12 mouse cellular contexts compared by ENCODE assay signal in the genomic region with DNA sequence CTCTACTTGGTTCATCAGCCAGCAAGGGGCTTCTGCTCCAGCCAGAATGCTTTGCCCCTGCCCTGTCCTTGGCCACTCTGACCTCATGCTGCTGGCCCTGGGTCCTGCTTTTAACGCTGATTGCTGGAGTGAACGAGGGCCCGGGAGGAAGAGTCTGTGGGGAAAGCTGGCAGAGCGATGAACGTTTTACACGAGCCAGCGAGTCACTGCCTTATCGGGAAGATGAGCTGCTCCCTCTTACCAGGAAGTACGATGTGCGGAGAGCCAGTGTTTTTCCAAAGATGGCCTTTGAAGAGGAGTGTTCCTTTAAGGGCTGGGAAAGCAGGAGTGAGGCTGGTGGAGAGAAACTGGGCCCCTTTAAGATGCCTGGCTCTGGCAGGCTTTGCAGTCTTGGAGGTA. TPM values are rescaled to one million over a fixed set of nuclear protein-coding genes. Genes with fewer than 3 reads are reported as not detected.
DNase-seq lines count a peak whose midpoint lies in the region; ATAC-seq and TF ChIP-seq lines count a peak whose summit lies in the region.
"Had no signal": no experiment of that assay in that cellular context is flagged by ENCODE, and none has a peak within 500 bp of the region (broad histone marks: within the 10 kb centered on the region; RNA-seq: fewer than 3 reads in every experiment).

No protein-coding gene starts in this region.

- H3K4me2 ChIP-seq in lung, postnatal 0 days (replicated peaks; ENCODE audit: low read depth, low read length): no peak overlapping the region
- no peak overlapping the region for H3K4me2 ChIP-seq in kidney, embryonic 16.5 days (replicated peaks; ENCODE audit: low read depth, low read length)
- no peak overlapping the region for H3K4me2 ChIP-seq in stomach, embryonic 16.5 days (ENCODE audit: low read depth, low read length)
- H3K4me2 ChIP-seq in hindbrain, embryonic 11.5 days (replicated peaks; ENCODE audit: low read depth, low read length): no peak overlapping the region
- H3K4me2 ChIP-seq: hindbrain, embryonic 15.5 days had no signal

- 0 out of 2 replicates have a peak overlapping the region, but pooled peaks have one; percentile 20 for H3K27ac ChIP-seq in lung, postnatal 0 days (ENCODE audit: low read length)
- peak overlapping the region; percentile 35 for H3K27ac ChIP-seq in kidney, embryonic 16.5 days (ENCODE audit: low read length)
- H3K27ac ChIP-seq in stomach, embryonic 16.5 days (ENCODE audit: low read length): peak overlapping the region; percentile 72
- no peak overlapping the region for H3K27ac ChIP-seq in hindbrain, embryonic 11.5 days (ENCODE audit: low read depth, low read length)
- H3K27ac ChIP-seq: hindbrain, embryonic 15.5 days; midbrain, embryonic 10.5 days had no signal

- peaks cover 17% of the 10 kb centered on the region; the same call in 1 of the 2 replicates for H3K4me1 ChIP-seq in lung, postnatal 0 days (ENCODE audit: insufficient read depth, low read depth, low read length)
- H3K4me1 ChIP-seq in kidney, embryonic 16.5 days (ENCODE audit: insufficient read depth, low read length): peaks cover 14% of the 10 kb centered on the region
- peaks cover 15% of the 10 kb centered on the region for H3K4me1 ChIP-seq in stomach, embryonic 16.5 days (ENCODE audit: control insufficient read depth, insufficient read depth, low read length)
- peaks cover 4% of the 10 kb centered on the region; the same call in 1 of the 2 replicates for H3K4me1 ChIP-seq in hindbrain, embryonic 11.5 days (replicated peaks; ENCODE audit: control insufficient read depth, insufficient read depth, low read length)

- no peak overlapping the region for H3K4me3 ChIP-seq in lung, postnatal 0 days (ENCODE audit: low read depth, low read length)
- no peak overlapping the region for H3K4me3 ChIP-seq in kidney, embryonic 16.5 days (ENCODE audit: low read length)
- H3K4me3 ChIP-seq in stomach, embryonic 16.5 days (replicated peaks; ENCODE audit: low read length): no peak overlapping the region
- no peak overlapping the region for H3K4me3 ChIP-seq in hindbrain, embryonic 11.5 days (ENCODE audit: low read depth, low read length)
- H3K4me3 ChIP-seq: forebrain, embryonic 10.5 days; hindbrain, embryonic 15.5 days; midbrain, embryonic 10.5 days had no signal

- TF ChIP-seq EP300 in lung, postnatal 0 days (IDR thresholded peaks at IDR 0.05): no peak

- H3K9me3 ChIP-seq in lung, postnatal 0 days (ENCODE audit: low read length): no peaks in the 10 kb centered on the region
- 0 out of 2 replicates have a peak, but pooled peaks cover under 1% of the 10 kb centered on the region for H3K9me3 ChIP-seq in kidney, embryonic 16.5 days (ENCODE audit: low read length)
- H3K9me3 ChIP-seq in stomach, embryonic 16.5 days (replicated peaks; ENCODE audit: control insufficient read depth, low read length): no peaks in the 10 kb centered on the region
- H3K9me3 ChIP-seq in hindbrain, embryonic 11.5 days (ENCODE audit: control insufficient read depth, low read length): no peaks in the 10 kb centered on the region
- H3K9me3 ChIP-seq: forebrain, embryonic 10.5 days; hindbrain, embryonic 15.5 days; midbrain, embryonic 10.5 days had no signal

- H3K36me3 ChIP-seq in lung, postnatal 0 days (ENCODE audit: insufficient read depth, low read length): no peaks in the 10 kb centered on the region
- H3K36me3 ChIP-seq in kidney, embryonic 16.5 days (ENCODE audit: insufficient read depth, low read length): no peaks in the 10 kb centered on the region
- H3K36me3 ChIP-seq in stomach, embryonic 16.5 days (ENCODE audit: control insufficient read depth, insufficient read depth, low read length): no peaks in the 10 kb centered on the region
- no peaks in the 10 kb centered on the region for H3K36me3 ChIP-seq in hindbrain, embryonic 11.5 days (ENCODE audit: control insufficient read depth, insufficient read depth, low read length)
- H3K36me3 ChIP-seq: forebrain, embryonic 10.5 days; hindbrain, embryonic 15.5 days; midbrain, embryonic 10.5 days had no signal

- peak; percentile 54 for DNase-seq in adrenal gland, adult 2 months
- DNase-seq in adrenal gland, postnatal 25 days: no peak
- DNase-seq in lung, postnatal 0 days (ENCODE audit: low spot score): peak; percentile 41
- DNase-seq in lung, postnatal 4 days: no peak
- DNase-seq in layer of hippocampus, postnatal 14 days (ENCODE audit: low spot score in 2 of 2): no peak
- no peak for DNase-seq in hindbrain, embryonic 11.5 days (ENCODE audit: low spot score)
- DNase-seq: cerebellum, postnatal 25 days had no signal

- no peak for ATAC-seq in lung, postnatal 0 days
- ATAC-seq in kidney, embryonic 16.5 days (ENCODE audit: low FRiP score, low TSS enrichment): no peak
- ATAC-seq in stomach, embryonic 16.5 days (ENCODE audit: insufficient read depth, low FRiP score): no peak
- ATAC-seq in hindbrain, embryonic 11.5 days (ENCODE audit: low FRiP score): no peak

- H3K9ac ChIP-seq in lung, postnatal 0 days (replicated peaks; ENCODE audit: low read depth): no peak overlapping the region
- H3K9ac ChIP-seq in kidney, embryonic 16.5 days (replicated peaks; ENCODE audit: low read length): no peak overlapping the region
- peak overlapping the region; percentile 22; the same call in 1 of the 2 replicates for H3K9ac ChIP-seq in stomach, embryonic 16.5 days (ENCODE audit: low read length)
- H3K9ac ChIP-seq in hindbrain, embryonic 11.5 days (ENCODE audit: low read depth, low read length): no peak overlapping the region
- H3K9ac ChIP-seq: hindbrain, embryonic 15.5 days had no signal

- WGBS in lung, postnatal 0 days: 15% methylated on average over 10 of the region's 10 CpGs
- 19% methylated on average over 10 of the region's 10 CpGs for WGBS in kidney, embryonic 16.5 days
- 32% methylated on average over 10 of the region's 10 CpGs for WGBS in stomach, embryonic 16.5 days
- WGBS in hindbrain, embryonic 11.5 days: 57% methylated on average over 10 of the region's 10 CpGs

- H3K27me3 ChIP-seq in lung, postnatal 0 days (replicated peaks; ENCODE audit: insufficient read depth, low read length): no peaks in the 10 kb centered on the region
- no peaks in the 10 kb centered on the region for H3K27me3 ChIP-seq in kidney, embryonic 16.5 days (ENCODE audit: insufficient read depth, low read length)
- H3K27me3 ChIP-seq in stomach, embryonic 16.5 days (ENCODE audit: control insufficient read depth, insufficient read depth, low read length): no peaks in the 10 kb centered on the region
- peaks cover 21% of the 10 kb centered on the region for H3K27me3 ChIP-seq in hindbrain, embryonic 11.5 days (ENCODE audit: control insufficient read depth, insufficient read depth, low read length)

- TF ChIP-seq CTCF in lung, postnatal 0 days (IDR thresholded peaks at IDR 0.05): no peak

RNA-seq across cellular contexts. Expression of a gene that starts 28.4 kb away (rescaled TPM):
- 100 to 1,000 TPM in 1 of 2 experiments, 10 to 100 TPM in 1; 68.0 to 133 TPM for total RNA-seq in adrenal gland, adult 2 months (2021)
- 65.7 and 70.2 TPM in 2 replicates for polyA plus RNA-seq in adrenal gland, adult 2 months (2012; rRNA removed)
- 43.2 and 52.1 TPM in 2 replicates for total RNA-seq in adrenal gland, postnatal 25 days (2021)
- 449 and 545 TPM in 2 replicates for polyA plus RNA-seq in lung, postnatal 0 days (2015; fragmentation: Nextera tagmentation; extraction: Ambion mirVana)
- 141 and 157 TPM in 2 replicates for polyA plus RNA-seq in kidney, embryonic 16.5 days (2015; fragmentation: Nextera tagmentation; extraction: Ambion mirVana)
- 229 and 245 TPM in 2 replicates for polyA plus RNA-seq in stomach, embryonic 16.5 days (2015; fragmentation: Nextera tagmentation; extraction: Ambion mirVana)
- total RNA-seq in layer of hippocampus, postnatal 14 days (2021): 100 to 1,000 TPM; 150 to 168 TPM
- polyA plus RNA-seq in hindbrain, embryonic 11.5 days (2014; fragmentation: Nextera tagmentation; extraction: Ambion mirVana): 42.2 and 42.8 TPM in 2 replicates

Comparison
In these comparisons a context has a peak if more than half of its experiments do, and no peak if none do; other contexts are left out.
1. DNase-seq: peak in adrenal gland, adult 2 months (single experiment) and lung, postnatal 0 days (single experiment); none in adrenal gland, postnatal 25 days (single experiment), lung, postnatal 4 days (0 of 2), layer of hippocampus, postnatal 14 days (0 of 2) and hindbrain, embryonic 11.5 days (single experiment).